Mouse (Mus musculus) hindbrain, embryonic 13.5 days (tissue): ENCODE results near the gene Nup50. TPM values are rescaled to one million over a fixed set of nuclear protein-coding genes. Genes with fewer than 3 reads are reported as not detected.
A peak's percentile ranks its signal among the peaks of the same experiment; 100 is the strongest.

ENCODE experiments used
- ATAC-seq: fragments of 200-750 bp; cut with Nextera tagmentation; 2 replicates; pipeline ENCODE4 v1.8.0; 2017; ENCODE audit warnings: moderate TSS enrichment; ENCODE audit not compliant: low FRiP score
- H3K27ac ChIP-seq: fragments of 300-500 bp; sonication (generic); 2 replicates; pipeline ENCODE4 v1.5.1; 2015; ENCODE audit warnings: inconsistent platforms, mild to moderate bottlenecking, moderate library complexity
- H3K27me3 ChIP-seq: fragments of 300-500 bp; sonication (generic); 2 replicates; pipeline ENCODE4 v1.6.1; 2015; ENCODE audit warnings: mild to moderate bottlenecking, inconsistent platforms
- H3K36me3 ChIP-seq: fragments of 300-500 bp; sonication (generic); 2 replicates; pipeline ENCODE4 v1.6.1; 2015; ENCODE audit warnings: mild to moderate bottlenecking, inconsistent platforms
- H3K4me1 ChIP-seq: fragments of 300-500 bp; sonication (generic); replicated peaks from 2 replicates; pipeline ENCODE4 v1.6.1; 2015; ENCODE audit warnings: inconsistent platforms
- H3K4me2 ChIP-seq: fragments of 300-500 bp; sonication (generic); 2 replicates; pipeline ENCODE4 v1.6.1; 2015; ENCODE audit warnings: inconsistent platforms, mild to moderate bottlenecking, moderate library complexity
- H3K4me3 ChIP-seq: fragments of 300-500 bp; sonication (generic); 2 replicates; pipeline ENCODE4 v1.5.1; 2015; ENCODE audit warnings: mild to moderate bottlenecking, inconsistent platforms
- H3K9ac ChIP-seq: fragments of 300-500 bp; sonication (generic); 2 replicates; pipeline ENCODE4 v1.6.1; 2015; ENCODE audit warnings: mild to moderate bottlenecking, inconsistent platforms
- H3K9me3 ChIP-seq: fragments of 300-500 bp; sonication (generic); 2 replicates; pipeline ENCODE4 v1.6.1; 2016; ENCODE audit warnings: inconsistent platforms
- WGBS: fragments of 180-500 bp; shearing (Covaris S2); methylation state at CpG from one replicate; pipeline ENCODE4 v1.1.7; 2015; 5-methylcytosine and 5-hydroxymethylcytosine counted together
- polyA plus RNA-seq: library from polyadenylated mRNA; unstranded; fragments of >200 nt; fragmentation: Nextera tagmentation; extraction: Ambion mirVana; gene quantifications from 2 replicates; pipeline ENCODE4 v1.2.1, GENCODE M21; 2015

Nup50 gene
- polyA plus RNA-seq, 1 experiment from 2014 or later = 31.9 TPM

GRCm38 (mm10) chr15:84958331-84958730, 35.1 kb downstream of the Nup50 start:
- 80% methylated on average over 3 of the region's 3 CpGs for WGBS
- Histone ChIP-seq H3K4me3 (no peak overlapping the region), H3K27ac (no peak overlapping the region), H3K27me3 (no peaks in the 10 kb centered on the region), H3K36me3 (peaks cover 50% of the 10 kb centered on the region), H3K9me3 (no peaks in the 10 kb centered on the region), H3K4me1 (peaks cover 49% of the 10 kb centered on the region), H3K9ac (peak overlapping the region; percentile 21; the same call in 1 of the 2 replicates), H3K4me2 (no peak overlapping the region)
- no peak for ATAC-seq

GRCm38 (mm10) chr15:84959891-84960290, 36.7 kb downstream of the Nup50 start:
- no peaks in the 10 kb centered on the region for H3K9me3 ChIP-seq
- 91% methylated on average over 6 of the region's 6 CpGs for WGBS
- H3K36me3 ChIP-seq = peaks cover 34% of the 10 kb centered on the region
- H3K4me2 ChIP-seq = no peak overlapping the region
- no peaks in the 10 kb centered on the region for H3K27me3 ChIP-seq
- no peak for ATAC-seq
- peak overlapping the region; percentile 73; the same call in 1 of the 2 replicates for H3K27ac ChIP-seq
- H3K4me3 ChIP-seq = no peak overlapping the region
- peaks cover 49% of the 10 kb centered on the region for H3K4me1 ChIP-seq
- 0 out of 2 replicates have a peak overlapping the region, but pooled peaks have one; percentile 65 for H3K9ac ChIP-seq

GRCm38 (mm10) chr15:84960692-84961091, 37.5 kb downstream of the Nup50 start:
- H3K27ac ChIP-seq = peak overlapping the region; percentile 73
- ATAC-seq = no peak
- H3K27me3 ChIP-seq = no peaks in the 10 kb centered on the region
- peaks cover 26% of the 10 kb centered on the region for H3K36me3 ChIP-seq
- 0 out of 2 replicates have a peak overlapping the region, but pooled peaks have one; percentile 6 for H3K4me3 ChIP-seq
- H3K9ac ChIP-seq = peak overlapping the region; percentile 65
- 28% methylated on average over 8 of the region's 8 CpGs for WGBS
- H3K9me3 ChIP-seq = no peaks in the 10 kb centered on the region
- peak overlapping the region; percentile 31 for H3K4me2 ChIP-seq
- peaks cover 52% of the 10 kb centered on the region for H3K4me1 ChIP-seq

GRCm38 (mm10) chr15:84962518-84962917, 39.3 kb downstream of the Nup50 start:
- ATAC-seq = no peak

GRCm38 (mm10) chr15:84964771-84965170, 41.6 kb downstream of the Nup50 start:
- Histone ChIP-seq H3K36me3 (peaks cover 2% of the 10 kb centered on the region; the same call in 1 of the 2 replicates), H3K27ac (no peak overlapping the region), H3K4me1 (peaks cover 33% of the 10 kb centered on the region), H3K4me3 (no peak overlapping the region), H3K9ac (no peak overlapping the region), H3K27me3 (no peaks in the 10 kb centered on the region), H3K4me2 (no peak overlapping the region), H3K9me3 (no peaks in the 10 kb centered on the region)
- WGBS = 84% methylated on average over 5 of the region's 5 CpGs
- ATAC-seq = no peak

More at GRCm38 (mm10) chr15:84962518-84962917, 39.3 kb downstream of the Nup50 start:
- H3K27ac ChIP-seq = no peak overlapping the region
- H3K4me3 ChIP-seq = no peak overlapping the region
- H3K36me3 ChIP-seq = peaks cover 12% of the 10 kb centered on the region
- peaks cover 56% of the 10 kb centered on the region for H3K4me1 ChIP-seq
- H3K27me3 ChIP-seq = no peaks in the 10 kb centered on the region
- no peaks in the 10 kb centered on the region for H3K9me3 ChIP-seq
- no peak overlapping the region for H3K4me2 ChIP-seq
- H3K9ac ChIP-seq = no peak overlapping the region
- WGBS = 81% methylated on average over 2 of the region's 2 CpGs

GRCm38 (mm10) chr15:84965575-84966360, 42.6 kb downstream of the Nup50 start:
- Histone ChIP-seq H3K27ac (no peak overlapping the region), H3K9ac (no peak overlapping the region), H3K36me3 (peaks cover 5% of the 10 kb centered on the region), H3K4me2 (no peak overlapping the region), H3K27me3 (no peaks in the 10 kb centered on the region), H3K9me3 (no peaks in the 10 kb centered on the region), H3K4me3 (no peak overlapping the region), H3K4me1 (peaks cover 23% of the 10 kb centered on the region)
- WGBS = 65% methylated on average over 7 of the region's 7 CpGs
- no peak for ATAC-seq

- WGBS = 95% methylated on average over 4 of the region's 4 CpGs
- Histone ChIP-seq H3K9me3 (no peaks in the 10 kb centered on the region), H3K9ac (no peak overlapping the region), H3K4me1 (peaks cover 18% of the 10 kb centered on the region), H3K4me3 (no peak overlapping the region), H3K27me3 (no peaks in the 10 kb centered on the region), H3K27ac (no peak overlapping the region), H3K36me3 (peaks cover 5% of the 10 kb centered on the region), H3K4me2 (no peak overlapping the region)
- no peak for ATAC-seq
These were observed 45.3 kb downstream of the Nup50 start for GRCm38 (mm10) chr15:84968534-84968933.

- H3K27ac ChIP-seq = no peak overlapping the region; the same call in 1 of the 2 replicates
- H3K9ac ChIP-seq = no peak overlapping the region; the same call in 1 of the 2 replicates
- WGBS = 48% methylated on average over 8 of the region's 8 CpGs
These were observed 49.8 kb downstream of the Nup50 start for GRCm38 (mm10) chr15:84972860-84973543.

GRCm38 (mm10) chr15:84973544-84973871, 50.3 kb downstream of the Nup50 start:
- H3K4me3 ChIP-seq = no peak overlapping the region
- H3K4me2 ChIP-seq = no peak overlapping the region
- H3K9ac ChIP-seq = no peak overlapping the region; the same call in 1 of the 2 replicates
- no peaks in the 10 kb centered on the region for H3K27me3 ChIP-seq
- ATAC-seq = peak; percentile 28; the same call in 1 of the 2 replicates
- peaks cover 52% of the 10 kb centered on the region for H3K4me1 ChIP-seq
- H3K9me3 ChIP-seq = no peaks in the 10 kb centered on the region
- no peak overlapping the region for H3K27ac ChIP-seq
- peaks cover 5% of the 10 kb centered on the region for H3K36me3 ChIP-seq
- WGBS = 16% methylated on average over 3 of the region's 3 CpGs

More at GRCm38 (mm10) chr15:84972860-84973543, 49.8 kb downstream of the Nup50 start:
- Histone ChIP-seq H3K36me3 (peaks cover 5% of the 10 kb centered on the region), H3K27me3 (no peaks in the 10 kb centered on the region), H3K9me3 (no peaks in the 10 kb centered on the region), H3K4me1 (peaks cover 50% of the 10 kb centered on the region), H3K4me3 (no peak overlapping the region), H3K4me2 (no peak overlapping the region)
- ATAC-seq = peak; percentile 32; the same call in 1 of the 2 replicates

- Histone ChIP-seq H3K4me2 (no peak overlapping the region), H3K4me3 (no peak overlapping the region), H3K27ac (no peak overlapping the region), H3K36me3 (no peaks in the 10 kb centered on the region; the same call in 1 of the 2 replicates), H3K4me1 (peaks cover 54% of the 10 kb centered on the region), H3K9ac (no peak overlapping the region), H3K27me3 (no peaks in the 10 kb centered on the region), H3K9me3 (no peaks in the 10 kb centered on the region)
- no peak for ATAC-seq
- WGBS = 22% methylated on average over 4 of the region's 4 CpGs
These were observed 52.5 kb downstream of the Nup50 start for GRCm38 (mm10) chr15:84975729-84976128.

GRCm38 (mm10) chr15:84981609-84982313, 58.5 kb downstream of the Nup50 start:
- Histone ChIP-seq H3K4me2 (no peak overlapping the region), H3K36me3 (no peaks in the 10 kb centered on the region), H3K27ac (no peak overlapping the region), H3K27me3 (no peaks in the 10 kb centered on the region), H3K4me1 (peaks cover 60% of the 10 kb centered on the region), H3K9ac (no peak overlapping the region), H3K9me3 (no peaks in the 10 kb centered on the region), H3K4me3 (no peak overlapping the region)
- 83% methylated on average over 9 of the region's 9 CpGs for WGBS
- no peak for ATAC-seq

- no peak for ATAC-seq
- no peaks in the 10 kb centered on the region for H3K9me3 ChIP-seq
- H3K27me3 ChIP-seq = no peaks in the 10 kb centered on the region
- WGBS = 95% methylated on average over 3 of the region's 3 CpGs
- H3K4me1 ChIP-seq = peaks cover 56% of the 10 kb centered on the region
- no peak overlapping the region for H3K27ac ChIP-seq
- no peak overlapping the region for H3K4me2 ChIP-seq
- H3K9ac ChIP-seq = no peak overlapping the region
- H3K36me3 ChIP-seq = no peaks in the 10 kb centered on the region
- H3K4me3 ChIP-seq = no peak overlapping the region
These were observed 59.7 kb downstream of the Nup50 start for GRCm38 (mm10) chr15:84982888-84983287.
